ENCODE assay signal across 8 mouse cellular contexts in the genomic region with DNA sequence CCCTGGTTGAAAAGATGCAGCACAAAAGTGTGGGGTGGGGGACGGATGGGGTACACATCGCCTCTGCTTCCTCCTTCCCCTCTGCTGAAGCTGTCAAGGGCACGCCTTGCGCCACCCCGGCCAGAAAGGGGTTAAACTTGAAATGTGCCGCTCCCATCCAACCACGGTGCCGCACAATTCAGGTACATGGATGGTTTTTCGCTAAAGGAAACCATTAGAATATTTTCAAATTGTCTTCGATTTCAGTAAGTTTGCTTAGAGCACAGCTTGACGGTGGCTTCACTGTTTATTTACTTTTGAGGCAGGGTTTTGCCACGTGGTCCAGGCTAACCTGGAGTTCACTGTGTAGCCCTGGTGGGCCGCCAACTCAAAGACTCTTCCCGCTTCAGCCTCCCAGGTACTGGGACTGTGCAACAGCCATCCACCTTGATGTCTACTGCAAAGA. TPM values are rescaled to one million over a fixed set of nuclear protein-coding genes. Genes with fewer than 3 reads are reported as not detected.
DNase-seq lines count a peak whose midpoint lies in the region; ATAC-seq and TF ChIP-seq lines count a peak whose summit lies in the region.

TSS of gene Tmem44 (minus strand) at position 95 of the 445 bp plus-strand sequence.

- no peak for TF ChIP-seq POLR2A in limb, embryonic 14.5 days (IDR thresholded peaks at IDR 0.05; ENCODE audit: borderline replicate concordance, extremely low read depth, insufficient read depth, insufficient read length)

- peaks cover 12% of the 10 kb centered on the region; the same call in 1 of the 2 replicates for H3K4me1 ChIP-seq in limb, embryonic 14.5 days (ENCODE audit: control insufficient read depth, insufficient read depth, low read length)
- H3K4me1 ChIP-seq in stomach, embryonic 15.5 days, result peaks cover 8% of the 10 kb centered on the region; the same call in 1 of the 2 replicates

- no peaks in the 10 kb centered on the region for H3K27me3 ChIP-seq in limb, embryonic 14.5 days (ENCODE audit: control insufficient read depth, insufficient read depth, low read length)
- H3K27me3 ChIP-seq in stomach, embryonic 15.5 days (replicated peaks), result no peaks in the 10 kb centered on the region

- H3K4me2 ChIP-seq in limb, embryonic 14.5 days (replicated peaks; ENCODE audit: low read depth, low read length, severe bottlenecking), result peak within 1 kb of the TSS; percentile 78
- peak within 1 kb of the TSS; percentile 94 for H3K4me2 ChIP-seq in stomach, embryonic 15.5 days

- ATAC-seq in common myeloid progenitor, adult 5-6 weeks (replicated peaks; ENCODE audit: low read depth, poor library complexity, severe bottlenecking), result 0 out of 2 replicates have a peak, but pooled peaks have one; percentile 34
- ATAC-seq in limb, embryonic 14.5 days (ENCODE audit: low FRiP score, low read depth), result peak; percentile 66
- ATAC-seq in stomach, embryonic 15.5 days (ENCODE audit: insufficient read depth, low FRiP score, low read depth), result peak; percentile 33; the same call in 1 of the 2 replicates
- ATAC-seq in megakaryocyte-erythroid progenitor cell, adult 5-6 weeks (replicated peaks; ENCODE audit: low FRiP score, low TSS enrichment, poor library complexity, severe bottlenecking), result no peak

- H3K27ac ChIP-seq in limb, embryonic 14.5 days (replicated peaks; ENCODE audit: low read depth, low read length), result peak within 1 kb of the TSS; percentile 50; the same call in 1 of the 2 replicates
- no peak within 1 kb of the TSS for H3K27ac ChIP-seq in stomach, embryonic 15.5 days

- H3K4me3 ChIP-seq in limb, embryonic 14.5 days (replicated peaks; ENCODE audit: low read length), result peak within 1 kb of the TSS; percentile 64
- H3K4me3 ChIP-seq in stomach, embryonic 15.5 days (replicated peaks), result peak within 1 kb of the TSS; percentile 69

- H3K9me3 ChIP-seq in limb, embryonic 14.5 days (ENCODE audit: control insufficient read depth, low read length), result peaks cover 12% of the 10 kb centered on the region
- H3K9me3 ChIP-seq in stomach, embryonic 15.5 days, result no peaks in the 10 kb centered on the region

- no peak for DNase-seq in layer of hippocampus, adult 18-20 months (ENCODE audit: low spot score in 2 of 2)
- no peak for DNase-seq in layer of hippocampus, adult 9-10 months (ENCODE audit: low spot score)
- DNase-seq in heart, postnatal 10 days, result no peak
- DNase-seq in limb, embryonic 14.5 days (ENCODE audit: low spot score), result no peak
- no peak for DNase-seq in thymus, postnatal 4 days

- intact Hi-C loops in heart, postnatal 10 days (cut with DNase I), result loop anchor here (10.0 kb wide), 1 partner anchor 804 kb away; no protein-coding TSS in a partner anchor

- H3K36me3 ChIP-seq in limb, embryonic 14.5 days (ENCODE audit: control insufficient read depth, insufficient read depth, low read length), result 0 out of 2 replicates have a peak, but pooled peaks cover 9% of the 10 kb centered on the region
- H3K36me3 ChIP-seq in stomach, embryonic 15.5 days, result no peaks in the 10 kb centered on the region

- WGBS in limb, embryonic 14.5 days, result 6% methylated on average over 14 of the region's 14 CpGs
- WGBS in stomach, embryonic 15.5 days, result 4% methylated on average over 14 of the region's 14 CpGs

- peak within 1 kb of the TSS; percentile 85 for H3K9ac ChIP-seq in limb, embryonic 14.5 days (ENCODE audit: low read depth, low read length, severe bottlenecking)
- peak within 1 kb of the TSS; percentile 72 for H3K9ac ChIP-seq in stomach, embryonic 15.5 days

RNA-seq across cellular contexts. Expression of gene Tmem44, which starts in this region (rescaled TPM):
- 10 to 100 TPM; 27.9 to 33.1 TPM for total RNA-seq in layer of hippocampus, adult 18-20 months (2021)
- 0.23 and 1.4 TPM in 2 replicates for total RNA-seq in common myeloid progenitor, adult 5-6 weeks (2017)
- 10 to 100 TPM; 15.6 to 18.5 TPM for total RNA-seq in heart, postnatal 10 days (2021)
- 39.4 and 45.2 TPM in 2 replicates for polyA plus RNA-seq in limb, embryonic 14.5 days (2012; rRNA removed)
- 16.9 and 24.5 TPM in 2 replicates for polyA plus RNA-seq in limb, embryonic 14.5 days (2014; fragmentation: Nextera tagmentation; extraction: Ambion mirVana)
- polyA plus RNA-seq in stomach, embryonic 15.5 days (2015; fragmentation: Nextera tagmentation; extraction: Ambion mirVana), result 11.7 and 13.6 TPM in 2 replicates
- 0.25 TPM in 1 of 2 replicates, not detected in the other for total RNA-seq in megakaryocyte-erythroid progenitor cell, adult 5-6 weeks (2014; fragmentation: Nextera tagmentation)
- 0.14 and 0.30 TPM in 2 replicates for total RNA-seq in megakaryocyte-erythroid progenitor cell, adult 5-6 weeks (2017)
